Mouse (Mus musculus): Measurements from ENCODE around the gene Ccnl2.

Ccnl2 gene

GRCm38 (mm10) chr4:155811929-155812664, at the start of gene Ccnl2:
Gene Ccnl2, plus strand, starts transcription at chr4:155812489.
- in situ Hi-C loops (cut with MboI; ENCODE audit: low pct_unique_long_range_greater_than_20kb in 1 of 2, low sequenced_read_pairs in 2 of 2, unreplicated experiment in 1 of 2), result no loop called here

DNA sequence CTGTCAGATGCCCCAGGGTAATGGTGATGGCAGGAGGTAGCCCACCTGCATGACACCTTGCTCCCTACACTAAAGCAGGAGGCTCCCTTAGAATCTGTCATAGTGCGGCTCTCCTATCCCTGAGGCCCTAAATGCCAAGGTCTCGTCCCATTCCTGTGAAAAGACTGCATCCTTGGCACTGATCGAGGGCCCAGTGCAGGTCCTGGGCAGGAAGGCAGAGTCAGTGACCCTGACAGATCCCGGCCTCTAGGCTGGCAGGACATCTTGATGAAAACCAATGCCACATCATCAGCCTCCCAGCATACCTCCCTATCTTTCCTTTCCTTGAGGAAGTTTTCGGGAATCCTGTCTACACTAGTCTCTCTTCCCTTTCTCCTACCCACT, 42.8 kb upstream of the Ccnl2 start:
- in situ Hi-C loops (cut with MboI; ENCODE audit: low pct_unique_long_range_greater_than_20kb in 1 of 2, low sequenced_read_pairs in 2 of 2, unreplicated experiment in 1 of 2), result no loop called here

DNA sequence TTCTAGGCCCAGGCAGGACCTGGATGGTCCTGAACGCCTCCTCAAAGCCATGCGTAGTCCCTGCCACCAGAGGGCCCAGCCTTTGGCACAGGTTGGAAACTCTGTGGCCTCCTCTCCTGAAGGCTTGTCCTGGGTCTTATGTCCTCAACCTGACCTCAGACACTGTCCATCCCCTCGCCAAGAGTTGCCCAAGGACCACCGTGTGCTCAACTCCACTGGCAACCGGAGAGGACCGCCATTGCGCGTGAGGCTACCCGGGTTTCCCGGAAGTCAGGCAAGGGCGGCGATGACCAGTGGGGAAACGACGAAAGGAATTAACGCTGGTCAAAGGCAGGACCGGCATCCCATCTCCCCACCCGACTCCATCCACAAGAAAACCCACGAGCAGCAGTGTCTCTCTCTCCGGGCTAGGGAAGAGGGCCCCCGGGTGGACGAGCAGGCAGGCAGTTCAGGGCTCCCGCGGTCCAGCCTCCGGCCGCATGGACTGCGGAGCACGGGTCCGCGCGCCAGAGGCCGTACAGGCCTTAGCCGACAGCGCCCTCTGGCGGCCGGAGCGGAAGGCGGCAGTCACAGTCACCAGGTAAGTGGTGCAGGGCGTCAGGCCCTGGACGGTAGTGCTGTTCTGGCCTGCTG, 42.3 kb upstream of the Ccnl2 start:
- in situ Hi-C loops (cut with MboI; ENCODE audit: low pct_unique_long_range_greater_than_20kb in 1 of 2, low sequenced_read_pairs in 2 of 2, unreplicated experiment in 1 of 2), result no loop called here

GRCm38 (mm10) chr4:155770626-155771025, 41.7 kb upstream of the Ccnl2 start:
- in situ Hi-C loops (cut with MboI; ENCODE audit: low pct_unique_long_range_greater_than_20kb in 1 of 2, low sequenced_read_pairs in 2 of 2, unreplicated experiment in 1 of 2), result no loop called here

DNA sequence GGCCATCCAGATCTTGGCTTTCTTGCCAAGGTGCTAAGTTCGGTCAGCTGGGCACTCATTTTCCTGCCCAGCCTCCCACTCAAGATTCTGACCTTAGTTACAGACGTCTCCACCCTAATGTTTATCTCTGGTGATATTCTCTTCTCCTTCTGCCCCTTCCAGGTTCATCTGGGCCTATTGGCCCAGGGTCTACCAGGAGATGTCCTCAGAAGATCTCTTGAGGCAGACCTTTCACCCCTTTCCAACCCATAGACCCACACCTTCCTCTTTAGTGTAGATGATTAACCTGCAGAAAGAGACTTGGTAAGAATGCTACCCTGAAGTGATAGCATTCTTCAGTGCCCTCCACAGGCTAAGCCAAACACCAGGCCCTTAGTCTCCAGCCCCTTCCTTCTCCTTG, 40.6 kb upstream of the Ccnl2 start:
- in situ Hi-C loops (cut with MboI; ENCODE audit: low pct_unique_long_range_greater_than_20kb in 1 of 2, low sequenced_read_pairs in 2 of 2, unreplicated experiment in 1 of 2), result no loop called here

DNA sequence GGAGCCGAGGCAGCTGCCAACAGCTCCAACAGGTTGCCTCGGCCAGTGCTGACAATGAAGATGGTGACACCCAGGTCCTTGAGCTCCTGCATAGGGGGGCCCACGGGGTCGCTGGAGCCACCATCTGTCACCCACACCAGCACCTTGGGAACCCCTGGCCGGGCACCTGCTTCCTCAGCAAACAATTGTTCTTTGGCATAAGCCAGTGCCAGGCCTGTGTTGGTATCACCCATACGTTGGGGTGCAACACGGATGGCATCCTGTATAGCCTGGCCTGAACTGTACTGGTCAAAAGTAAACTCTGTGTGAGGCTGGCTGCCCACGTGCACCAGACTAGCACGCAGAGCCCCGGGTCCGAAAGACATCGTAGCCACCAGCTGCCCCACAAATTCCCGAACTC, 39.5 kb upstream of the Ccnl2 start:
- in situ Hi-C loops (cut with MboI; ENCODE audit: low pct_unique_long_range_greater_than_20kb in 1 of 2, low sequenced_read_pairs in 2 of 2, unreplicated experiment in 1 of 2), result no loop called here

- in situ Hi-C loops (cut with MboI; ENCODE audit: low pct_unique_long_range_greater_than_20kb in 1 of 2, low sequenced_read_pairs in 2 of 2, unreplicated experiment in 1 of 2), result no loop called here
These were observed 38.8 kb upstream of the Ccnl2 start for GRCm38 (mm10) chr4:155773335-155774078.

GRCm38 (mm10) chr4:155774280-155774754, 38.0 kb upstream of the Ccnl2 start, which contains the start of gene Vwa1:
Gene Vwa1, minus strand, starts transcription at chr4:155774698.
- in situ Hi-C loops (cut with MboI; ENCODE audit: low pct_unique_long_range_greater_than_20kb in 1 of 2, low sequenced_read_pairs in 2 of 2, unreplicated experiment in 1 of 2), result no loop called here

- in situ Hi-C loops (cut with MboI; ENCODE audit: low pct_unique_long_range_greater_than_20kb in 1 of 2, low sequenced_read_pairs in 2 of 2, unreplicated experiment in 1 of 2), result no loop called here
These were observed 37.1 kb upstream of the Ccnl2 start for GRCm38 (mm10) chr4:155774971-155775740.

- in situ Hi-C loops (cut with MboI; ENCODE audit: low pct_unique_long_range_greater_than_20kb in 1 of 2, low sequenced_read_pairs in 2 of 2, unreplicated experiment in 1 of 2), result no loop called here
These were observed 36.4 kb upstream of the Ccnl2 start for GRCm38 (mm10) chr4:155775855-155776254.

- in situ Hi-C loops (cut with MboI; ENCODE audit: low pct_unique_long_range_greater_than_20kb in 1 of 2, low sequenced_read_pairs in 2 of 2, unreplicated experiment in 1 of 2), result no loop called here
These were observed 35.5 kb upstream of the Ccnl2 start for GRCm38 (mm10) chr4:155776704-155777335.

GRCm38 (mm10) chr4:155777816-155778215, 34.5 kb upstream of the Ccnl2 start:
- in situ Hi-C loops (cut with MboI; ENCODE audit: low pct_unique_long_range_greater_than_20kb in 1 of 2, low sequenced_read_pairs in 2 of 2, unreplicated experiment in 1 of 2), result no loop called here

DNA sequence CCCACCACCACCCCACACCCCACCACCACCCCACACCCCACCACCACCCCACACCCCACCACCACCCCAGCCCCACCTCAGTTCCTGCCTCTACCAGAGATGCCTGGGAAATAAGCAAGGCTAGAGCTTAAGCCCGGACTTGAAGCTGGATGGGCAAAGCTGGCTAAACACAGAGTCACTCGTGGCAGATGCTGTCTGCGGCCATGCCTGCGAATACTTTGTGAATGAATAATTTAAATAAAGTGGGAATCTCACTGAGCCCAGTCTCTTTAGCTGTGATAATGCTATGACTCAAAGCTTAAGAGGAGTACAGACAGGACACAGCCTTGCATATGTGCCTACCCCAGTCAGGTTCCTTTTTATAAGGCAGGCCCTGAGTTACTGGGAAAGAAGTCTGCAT, 32.8 kb upstream of the Ccnl2 start:
- in situ Hi-C loops (cut with MboI; ENCODE audit: low pct_unique_long_range_greater_than_20kb in 1 of 2, low sequenced_read_pairs in 2 of 2, unreplicated experiment in 1 of 2), result no loop called here

GRCm38 (mm10) chr4:155780895-155781294, 31.4 kb upstream of the Ccnl2 start:
- in situ Hi-C loops (cut with MboI; ENCODE audit: low pct_unique_long_range_greater_than_20kb in 1 of 2, low sequenced_read_pairs in 2 of 2, unreplicated experiment in 1 of 2), result no loop called here

- in situ Hi-C loops (cut with MboI; ENCODE audit: low pct_unique_long_range_greater_than_20kb in 1 of 2, low sequenced_read_pairs in 2 of 2, unreplicated experiment in 1 of 2), result no loop called here
These were observed 28.7 kb upstream of the Ccnl2 start for GRCm38 (mm10) chr4:155783486-155784080.

- in situ Hi-C loops (cut with MboI; ENCODE audit: low pct_unique_long_range_greater_than_20kb in 1 of 2, low sequenced_read_pairs in 2 of 2, unreplicated experiment in 1 of 2), result no loop called here
These were observed 28.1 kb upstream of the Ccnl2 start for GRCm38 (mm10) chr4:155784081-155784701.

GRCm38 (mm10) chr4:155785246-155785645, 27.0 kb upstream of the Ccnl2 start:
- in situ Hi-C loops (cut with MboI; ENCODE audit: low pct_unique_long_range_greater_than_20kb in 1 of 2, low sequenced_read_pairs in 2 of 2, unreplicated experiment in 1 of 2), result no loop called here

Measured in mouse embryonic stem cell (cell line).